Mouse (Mus musculus) thymus, postnatal 25 days (tissue): ENCODE measurements around the gene Mrpl52.

Experiments
- DNase-seq: peaks from one replicate; pipeline ENCODE4 v3.0.0; 2022

Gene Mrpl52

DNA sequence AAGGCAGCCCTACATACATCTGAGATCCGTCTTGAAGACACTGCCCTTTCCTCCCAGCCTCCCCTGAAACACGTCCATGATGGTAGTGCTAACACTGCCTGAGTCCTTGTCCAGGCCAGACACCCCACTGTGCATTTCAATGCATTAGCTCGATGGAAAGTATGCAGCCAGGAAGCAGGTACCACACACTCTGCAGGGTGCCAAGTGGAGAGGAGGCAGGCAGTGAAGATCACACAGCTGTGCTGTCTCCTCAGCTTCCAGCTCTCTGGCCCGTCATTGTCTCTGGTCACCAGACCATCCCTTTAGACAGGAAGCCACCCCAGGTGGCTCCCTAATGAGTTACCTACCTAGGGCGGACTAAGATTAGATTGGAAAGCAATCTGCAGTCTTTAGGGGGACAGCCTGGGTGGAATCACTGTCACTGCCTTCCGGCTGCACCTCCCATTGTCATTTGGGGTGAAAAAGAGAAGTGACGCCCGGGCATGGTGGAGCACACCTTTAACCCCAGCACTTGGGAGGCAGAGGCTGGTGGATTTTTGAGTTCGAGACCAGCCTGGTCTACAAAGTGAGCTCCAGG lies 14.6 kb upstream of the Mrpl52 start:
- DNase-seq: no peak

- DNase-seq: peak; percentile 51
These were observed 14.0 kb upstream of the Mrpl52 start for GRCm38 (mm10) chr14:54412629-54413170.

- DNase-seq: peak; percentile 30
These were observed 12.6 kb upstream of the Mrpl52 start for GRCm38 (mm10) chr14:54413877-54414700.

GRCm38 (mm10) chr14:54415241-54416020 lies 11.3 kb upstream of the Mrpl52 start:
- no peak for DNase-seq

- DNase-seq: no peak
These were observed 10.4 kb upstream of the Mrpl52 start for GRCm38 (mm10) chr14:54416229-54416775.

GRCm38 (mm10) chr14:54416830-54417229 lies 9.9 kb upstream of the Mrpl52 start:
- no peak for DNase-seq

DNA sequence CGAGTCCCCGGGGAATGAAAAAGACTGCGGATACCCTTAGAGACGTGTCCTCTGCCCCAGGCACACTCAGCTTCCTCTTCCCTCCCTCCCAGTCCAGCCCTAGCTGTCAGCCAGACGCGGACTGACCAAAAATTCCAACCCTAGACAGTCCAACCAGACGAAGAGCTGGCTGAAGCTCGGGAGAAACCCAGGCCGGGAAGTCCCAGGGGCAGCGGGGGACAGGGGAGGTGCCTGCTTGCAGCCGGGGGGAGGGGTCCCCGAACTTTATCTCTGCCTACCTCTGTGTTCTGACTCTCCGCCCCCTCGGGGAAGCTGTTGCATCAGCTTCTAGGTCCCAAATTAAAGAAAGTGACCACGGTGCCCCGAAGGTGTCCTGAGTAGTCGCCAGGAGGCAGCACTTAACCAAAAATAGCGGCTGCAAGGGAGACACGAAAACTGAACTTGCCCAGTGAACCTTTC lies 9.1 kb upstream of the Mrpl52 start, which contains the start of gene Slc7a7:
Gene Slc7a7, minus strand, starts transcription at position 158 of the 459 bp plus-strand sequence.
- DNase-seq: no peak

GRCm38 (mm10) chr14:54421014-54421413 lies 5.7 kb upstream of the Mrpl52 start:
- DNase-seq: no peak

DNA sequence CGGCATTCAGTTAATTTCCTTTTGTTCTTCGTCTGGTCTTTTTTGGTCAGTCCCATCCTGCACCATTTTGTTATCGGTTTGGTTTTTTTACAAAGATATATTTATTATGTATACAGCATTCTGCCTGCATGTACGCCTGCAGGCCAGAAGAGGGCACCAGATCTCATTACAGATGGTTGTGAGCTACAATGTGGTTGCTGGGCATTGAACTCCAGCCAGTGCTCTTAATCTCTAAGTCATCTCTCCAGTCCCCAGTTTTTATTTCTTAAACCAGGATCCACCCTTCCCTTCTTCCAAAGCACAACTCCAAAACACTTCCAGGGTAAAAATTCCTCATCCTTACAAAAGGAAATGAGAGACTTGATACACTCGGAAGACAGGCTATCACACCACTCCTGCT lies 3.3 kb upstream of the Mrpl52 start:
- peak; percentile 38 for DNase-seq

GRCm38 (mm10) chr14:54424634-54425033 lies 2.1 kb upstream of the Mrpl52 start:
- DNase-seq: no peak

GRCm38 (mm10) chr14:54425540-54425939 lies 1.2 kb upstream of the Mrpl52 start:
- DNase-seq: no peak

GRCm38 (mm10) chr14:54426003-54426688 lies 563 bp upstream of the Mrpl52 start:
- no peak for DNase-seq

DNA sequence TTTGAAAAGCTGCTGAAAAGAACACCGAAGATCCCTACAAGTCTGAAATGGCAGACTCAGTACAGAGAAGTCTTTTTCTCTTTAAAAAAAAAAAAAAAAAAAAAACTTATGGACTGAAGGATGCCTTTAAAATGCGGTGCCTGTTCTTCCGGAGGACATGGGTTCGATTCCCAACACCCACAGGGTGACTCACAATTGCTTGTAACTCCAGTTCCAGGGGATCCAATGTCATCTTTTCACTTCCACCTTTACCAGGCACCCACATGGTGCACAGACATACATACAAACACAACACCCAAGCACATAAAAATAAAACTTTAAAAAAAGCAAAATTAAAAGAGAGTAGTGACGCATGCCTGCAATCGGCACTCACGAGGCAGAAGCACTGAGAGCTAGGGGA lies 987 bp downstream of the Mrpl52 start:
- no peak for DNase-seq

DNA sequence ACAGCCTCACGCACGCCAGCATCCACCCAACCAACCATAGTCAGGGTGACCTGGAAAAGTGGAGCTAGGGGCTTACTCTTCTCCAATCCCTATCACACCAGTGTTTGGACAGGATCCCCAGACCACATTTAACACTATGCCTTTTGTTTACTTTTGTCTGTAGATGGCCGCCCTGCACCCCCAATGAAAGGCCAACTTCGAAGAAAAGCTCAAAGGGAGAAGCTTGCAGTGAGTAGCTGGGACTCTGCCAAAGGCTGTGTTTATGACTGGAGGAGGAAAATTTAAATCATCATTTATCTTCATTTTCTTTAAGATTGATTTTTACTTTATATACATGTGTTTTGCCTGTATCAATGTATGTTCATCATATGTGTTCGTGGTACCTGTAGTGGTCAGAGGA lies 1.7 kb downstream of the Mrpl52 start:
- no peak for DNase-seq

DNA sequence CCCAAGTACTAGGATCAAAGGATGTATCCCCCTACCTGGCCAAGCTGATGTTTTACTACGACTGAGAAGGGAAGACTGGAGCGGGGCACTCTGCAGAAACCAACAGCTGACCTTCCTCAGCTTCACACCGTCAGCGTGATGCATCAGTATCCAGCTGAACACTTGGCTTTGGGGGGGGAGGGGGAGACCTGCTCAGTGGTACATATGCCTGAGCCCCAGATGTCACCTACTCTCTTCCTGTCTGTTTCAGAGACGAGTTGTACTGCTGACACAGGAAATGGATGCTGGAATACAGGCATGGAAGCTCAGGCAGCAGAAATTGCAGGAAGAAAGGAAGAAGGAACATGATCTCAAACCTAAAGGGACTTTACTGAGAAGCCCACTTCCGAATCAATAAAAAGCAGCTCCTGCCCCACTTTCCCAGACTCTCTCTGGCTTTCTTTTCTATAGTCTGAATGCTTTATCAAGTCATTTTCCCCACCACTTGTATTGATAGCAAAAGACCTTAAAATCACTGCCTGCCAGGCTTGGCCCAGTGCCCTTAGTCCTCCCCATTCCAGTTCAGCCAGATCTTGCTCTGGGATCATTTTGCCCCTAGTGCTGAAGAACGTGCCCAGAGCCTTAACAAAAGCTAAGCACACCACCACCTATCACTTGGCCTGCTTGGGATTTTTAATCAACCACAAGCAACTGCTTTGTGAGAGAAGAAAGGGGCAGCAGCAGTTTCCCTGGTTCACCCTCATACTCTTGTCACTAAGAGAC lies 2.8 kb downstream of the Mrpl52 start:
- DNase-seq: no peak

- no peak for DNase-seq
These were observed 3.9 kb downstream of the Mrpl52 start for GRCm38 (mm10) chr14:54430406-54431145.

DNA sequence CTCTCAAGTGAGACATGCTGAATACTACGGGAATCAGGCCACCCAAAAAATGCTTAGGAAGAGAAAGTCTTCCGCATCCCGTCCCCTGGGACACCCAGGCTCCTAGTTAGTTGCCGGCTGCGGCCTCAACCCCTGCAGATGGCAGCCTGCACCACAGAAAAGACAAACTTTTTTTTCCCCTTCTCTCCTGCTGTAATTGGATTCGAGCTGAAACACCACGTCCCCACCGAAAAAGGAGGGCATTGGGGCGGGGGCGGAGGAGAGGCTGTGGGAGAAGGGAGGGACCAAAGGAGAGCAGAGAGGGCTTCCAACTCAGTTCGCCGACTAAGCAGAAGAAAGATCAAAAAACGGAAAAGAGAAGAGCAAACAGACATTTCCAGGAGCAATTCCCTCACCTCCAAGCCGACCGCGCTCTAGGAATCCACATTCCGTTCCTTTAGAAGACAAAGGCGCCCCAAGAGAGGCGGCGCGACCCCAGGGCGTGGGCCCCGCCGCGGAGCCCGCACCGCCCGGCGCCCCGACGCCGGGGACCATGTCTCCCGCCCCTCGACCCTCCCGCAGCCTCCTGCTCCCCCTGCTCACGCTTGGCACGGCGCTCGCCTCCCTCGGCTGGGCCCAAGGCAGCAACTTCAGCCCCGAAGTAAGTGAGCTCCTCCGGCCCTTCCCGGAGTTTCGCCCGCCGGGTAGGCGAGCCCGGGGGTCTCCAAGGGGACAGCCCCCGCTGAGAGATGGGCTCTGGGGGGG lies 4.8 kb downstream of the Mrpl52 start, which contains the start of gene Mmp14:
Gene Mmp14, plus strand, starts transcription at position 279 of the 744 bp plus-strand sequence.
- DNase-seq: peak; percentile 35

DNA sequence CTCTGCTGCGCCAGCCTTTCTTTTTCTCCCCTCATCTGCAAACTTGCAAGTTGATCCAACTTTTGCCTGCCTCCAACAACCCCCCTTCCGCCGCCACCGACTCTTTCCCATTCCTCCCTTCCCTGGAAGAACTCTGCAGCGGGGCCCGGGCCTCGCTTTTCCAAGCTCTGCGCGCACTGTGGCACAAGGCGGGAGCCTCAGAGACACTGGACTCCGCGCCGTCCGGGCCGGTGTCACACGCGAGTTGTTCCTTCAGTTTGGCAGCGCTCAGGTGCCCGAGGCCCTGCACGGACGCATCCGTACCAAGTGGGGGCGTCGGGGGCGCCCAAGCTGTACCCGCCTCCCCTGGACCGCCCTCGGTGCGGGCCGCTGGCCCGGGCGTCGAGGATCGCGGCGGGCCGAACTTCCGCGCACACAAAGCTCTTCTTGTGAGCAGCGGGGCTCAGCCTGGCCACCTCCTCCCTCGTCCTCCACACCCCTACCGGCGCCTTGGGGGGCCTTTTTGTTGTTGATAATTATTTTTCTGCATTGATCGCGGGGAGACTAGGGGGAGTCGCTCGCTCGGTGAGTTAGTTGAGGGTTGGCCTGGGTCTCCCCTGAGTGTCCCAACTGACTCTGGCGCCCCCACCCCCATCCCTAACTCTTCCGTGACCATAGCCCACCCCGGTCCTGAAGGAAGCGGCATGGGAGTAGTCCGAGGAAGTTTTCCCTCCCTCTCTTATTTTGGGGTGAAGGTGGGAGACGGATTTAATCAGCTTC lies 5.5 kb downstream of the Mrpl52 start:
- peak; percentile 32 for DNase-seq
